Mouse (Mus musculus) layer of hippocampus, postnatal 14 days (tissue): Measurements from ENCODE around the gene Wdr72. TPM values are rescaled to one million over a fixed set of nuclear protein-coding genes. Genes with fewer than 3 reads are reported as not detected.

ENCODE experiments used
- DNase-seq, 2 experiments: peaks; one replicate each; pipeline ENCODE4 v3.0.0; 2021 to 2022; ENCODE audit warnings: low spot score in 2 of 2, mixed read lengths in 1 of 2
- long read RNA-seq, 2 experiments: library from polyadenylated mRNA; stranded (forward); transcript quantifications; one replicate each; pipeline ENCODE4 v2.0.0; 2021
- total RNA-seq, 2 experiments: library from RNA; stranded (reverse); gene quantifications; 2 replicates each; pipeline ENCODE4 v1.2.3; 2021

Wdr72 gene
- total RNA-seq = under 1 TPM in 1 of 2 experiments, not detected in 1; 0.51 TPM
- long read RNA-seq, experiment 1 = 0 reads
- long read RNA-seq, experiment 2, partial matches to known transcripts = 0 of 1 reads
- long read RNA-seq, experiment 2, other reads (novel, unspliced or antisense) = 1 of 1 reads

DNA sequence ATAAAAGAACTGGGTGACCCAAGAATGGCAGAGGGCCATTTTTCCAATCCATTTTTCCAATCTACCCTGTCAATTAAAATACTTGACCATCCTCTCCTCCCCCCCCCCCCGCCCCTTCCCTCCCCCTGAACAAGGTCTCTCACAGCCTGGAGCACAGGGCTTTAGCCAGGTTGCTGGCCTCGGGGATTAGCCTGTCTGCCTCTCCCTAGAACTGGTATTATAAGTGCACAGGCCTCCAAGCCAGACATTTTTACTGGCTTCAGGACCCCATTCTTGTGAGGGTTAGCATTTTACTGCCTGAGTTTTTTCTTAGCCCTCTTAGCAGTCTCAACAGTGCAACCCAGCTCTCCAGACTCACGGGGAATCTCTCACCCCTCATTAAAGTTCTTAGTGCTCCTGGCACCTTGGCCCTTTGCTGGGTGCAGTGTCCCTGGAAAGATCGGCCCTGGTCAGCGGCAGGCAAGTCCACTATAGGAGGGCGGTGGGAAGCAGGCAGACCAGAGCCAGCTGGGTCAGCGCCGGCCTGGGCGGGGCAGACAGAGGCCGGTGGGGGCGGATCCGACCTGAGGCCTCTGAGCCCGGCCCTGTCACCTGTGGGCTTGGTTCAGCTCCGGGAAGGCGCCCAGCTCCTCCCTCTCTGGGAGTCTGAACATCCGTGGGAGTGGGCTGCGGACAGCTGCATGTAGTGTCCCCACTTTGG, at the start of gene Wdr72:
Wdr72 (plus strand) TSS at position 596 of the 700 bp plus-strand sequence.
- no peak for DNase-seq

DNA sequence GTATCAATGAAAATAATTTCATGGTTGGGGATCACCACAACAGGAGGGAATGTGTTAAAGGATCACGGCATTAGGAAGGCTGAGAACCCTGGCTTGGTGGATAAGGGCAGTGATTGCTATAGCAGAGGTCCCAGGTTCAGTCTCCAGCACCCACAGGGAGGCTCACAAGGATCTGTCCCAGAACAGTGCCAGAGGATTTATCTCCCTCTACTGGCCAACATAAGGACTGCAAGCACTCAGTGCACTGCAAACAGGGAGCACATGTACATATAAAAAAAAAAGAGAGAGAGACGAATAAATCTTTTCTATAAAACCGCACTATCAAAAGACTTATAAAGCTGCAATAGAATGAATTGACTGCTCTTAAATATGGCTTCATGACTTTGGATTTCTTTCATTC, 43.9 kb upstream of the Wdr72 start:
- DNase-seq = peak in 1 of 2 experiments; percentile 10

DNA sequence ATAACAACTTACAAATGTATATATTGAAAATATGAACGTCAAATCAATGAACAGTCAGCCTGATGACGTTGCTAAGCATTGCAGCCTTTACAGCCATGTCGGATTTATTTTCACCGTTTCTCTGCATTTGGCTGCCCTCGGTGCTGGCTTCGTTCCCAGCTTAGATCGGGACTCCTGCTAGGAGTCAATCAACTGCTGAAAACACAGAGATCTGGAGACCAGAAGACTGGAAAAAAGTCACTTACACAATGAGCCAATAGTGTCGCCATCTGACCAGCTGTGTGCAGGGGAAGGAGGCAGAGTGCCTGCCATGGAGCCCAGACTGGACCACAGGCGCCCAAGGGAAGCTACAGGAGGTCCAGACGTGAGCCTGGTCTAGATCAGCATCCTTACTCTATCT, 43.4 kb upstream of the Wdr72 start:
- no peak for DNase-seq

DNA sequence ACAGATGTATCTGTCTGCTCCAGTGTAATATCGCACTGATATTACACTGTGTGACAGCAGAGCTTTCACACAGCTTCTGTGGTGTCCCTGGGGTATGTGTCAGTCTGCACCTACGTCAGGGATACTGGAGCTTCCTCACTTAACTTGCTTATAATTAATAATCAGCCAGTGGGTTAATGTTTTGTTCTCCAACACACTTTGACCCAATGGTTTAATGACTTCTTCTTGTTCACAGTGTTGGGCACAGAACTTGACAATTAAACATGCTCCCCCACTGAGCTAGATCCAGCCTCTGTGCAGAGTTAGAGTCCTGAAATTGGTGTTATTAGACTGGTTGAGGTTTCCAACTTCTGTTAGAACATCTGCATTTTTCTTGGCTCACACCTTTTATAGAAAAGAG, 34.2 kb upstream of the Wdr72 start:
- DNase-seq = no peak

DNA sequence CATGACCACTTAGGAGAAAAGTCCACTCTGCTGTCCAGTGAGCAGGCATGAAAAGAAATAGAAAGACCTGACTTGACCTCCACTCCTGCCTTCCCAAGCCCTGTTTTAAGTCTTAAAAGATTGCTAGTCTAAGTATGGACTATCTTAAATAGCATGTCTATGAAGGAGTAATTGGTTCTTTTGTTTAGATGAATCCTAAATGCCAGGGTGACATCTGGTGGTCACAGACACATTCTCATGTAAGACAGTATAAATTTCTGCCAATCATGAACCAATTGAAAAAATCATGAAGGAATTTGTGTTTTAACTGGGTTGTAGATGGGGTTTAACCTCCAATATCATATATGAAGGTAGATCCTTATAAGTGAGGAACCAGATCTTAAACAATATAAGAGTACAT, 31.7 kb upstream of the Wdr72 start:
- peak in 1 of 2 experiments; percentile 24 for DNase-seq

DNA sequence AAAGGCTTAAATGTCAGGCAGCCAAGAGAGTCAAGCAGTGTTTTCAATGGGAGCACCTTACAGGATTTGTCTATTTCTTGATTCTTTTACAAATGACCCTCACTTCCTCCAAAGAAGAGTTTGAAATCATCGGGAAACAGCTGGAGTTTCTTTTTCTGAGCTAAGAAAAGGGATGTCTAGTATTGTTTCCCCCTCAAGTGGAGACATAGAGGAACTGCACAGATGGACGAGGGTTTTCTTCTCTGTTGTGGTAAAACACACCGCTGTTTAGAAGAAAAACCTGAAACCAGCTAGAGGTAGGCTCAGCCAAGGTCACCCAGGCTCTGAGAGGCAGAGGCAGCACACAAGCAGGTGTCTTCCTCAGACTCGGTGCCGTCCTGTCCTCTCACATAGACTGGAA, 29.9 kb upstream of the Wdr72 start:
- DNase-seq = no peak

DNA sequence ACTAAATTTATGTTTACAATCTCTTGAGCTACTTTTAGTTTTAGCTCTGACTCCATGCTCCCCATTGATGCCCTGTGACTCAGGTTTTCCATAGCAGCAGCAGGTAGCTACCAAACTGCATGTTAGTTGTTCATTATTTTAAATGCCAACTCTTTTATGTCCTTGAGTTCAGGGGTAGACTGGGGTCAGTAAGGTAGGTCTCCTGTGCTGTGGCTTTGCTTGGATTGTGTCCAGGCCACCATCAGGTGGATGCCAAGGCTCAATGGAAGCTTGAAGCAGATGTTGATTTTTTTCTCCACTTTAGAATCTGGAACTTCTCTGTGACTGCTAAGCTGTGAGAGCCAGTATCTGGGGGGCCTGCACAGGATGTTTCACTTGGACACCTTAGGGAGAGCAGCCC, 8.6 kb upstream of the Wdr72 start:
- no peak for DNase-seq

DNA sequence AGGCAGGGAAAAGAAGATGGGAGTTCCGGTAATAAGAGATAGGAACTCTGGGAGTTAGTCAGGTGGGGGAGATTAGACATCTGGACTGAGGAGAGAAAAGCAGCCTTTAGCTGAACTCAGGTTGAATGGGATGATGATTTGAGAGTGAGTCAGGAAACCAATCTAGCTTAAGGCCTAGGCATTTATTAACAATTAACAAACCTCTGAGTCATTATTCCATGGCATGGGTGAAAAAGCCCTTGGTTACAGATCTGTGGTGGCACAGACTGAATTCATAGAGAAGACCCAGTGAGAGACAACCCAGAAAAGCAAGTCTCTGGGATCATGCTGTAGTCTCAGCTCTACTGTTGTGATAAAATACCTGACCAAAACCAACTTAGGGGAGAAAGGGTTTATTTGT, 7.5 kb upstream of the Wdr72 start:
- DNase-seq = no peak

DNA sequence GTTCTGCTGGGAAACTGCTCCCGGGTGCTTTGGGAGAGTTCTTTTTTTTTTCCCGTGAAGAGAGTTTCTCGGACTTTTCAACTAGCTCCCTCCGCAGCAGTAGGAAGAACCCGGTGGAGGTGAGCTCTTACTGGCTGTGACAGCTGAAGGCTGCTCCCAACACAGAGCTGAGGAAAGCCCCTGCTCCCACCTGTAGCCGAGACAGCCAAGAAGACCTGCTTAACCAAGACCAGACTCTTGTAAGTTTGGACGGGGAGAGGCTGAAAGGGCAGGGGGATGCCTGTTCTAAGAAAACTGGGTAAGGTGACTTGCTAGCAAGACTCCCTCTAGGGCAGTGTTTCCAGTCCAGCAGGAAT, 283 bp downstream of the Wdr72 start:
- no peak for DNase-seq

DNA sequence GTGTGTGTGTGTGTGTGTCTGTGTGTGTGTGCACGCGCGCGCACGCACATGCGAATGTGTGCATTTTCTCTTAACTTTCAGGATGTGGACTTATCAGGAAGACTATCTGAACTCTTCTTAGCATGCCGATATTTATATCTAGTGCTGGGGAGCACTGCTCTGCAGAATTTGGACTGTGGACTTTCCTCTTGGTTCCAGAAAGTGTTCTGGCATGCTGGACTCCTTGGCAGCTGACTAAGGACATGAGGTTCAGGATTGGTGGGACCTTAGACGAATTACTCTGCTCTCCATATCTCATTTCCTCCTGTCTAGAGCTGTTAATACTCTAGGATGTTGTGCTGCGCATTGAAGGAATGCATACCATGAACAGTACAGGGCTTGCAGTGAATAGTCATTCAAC, 2.4 kb downstream of the Wdr72 start:
- no peak for DNase-seq

DNA sequence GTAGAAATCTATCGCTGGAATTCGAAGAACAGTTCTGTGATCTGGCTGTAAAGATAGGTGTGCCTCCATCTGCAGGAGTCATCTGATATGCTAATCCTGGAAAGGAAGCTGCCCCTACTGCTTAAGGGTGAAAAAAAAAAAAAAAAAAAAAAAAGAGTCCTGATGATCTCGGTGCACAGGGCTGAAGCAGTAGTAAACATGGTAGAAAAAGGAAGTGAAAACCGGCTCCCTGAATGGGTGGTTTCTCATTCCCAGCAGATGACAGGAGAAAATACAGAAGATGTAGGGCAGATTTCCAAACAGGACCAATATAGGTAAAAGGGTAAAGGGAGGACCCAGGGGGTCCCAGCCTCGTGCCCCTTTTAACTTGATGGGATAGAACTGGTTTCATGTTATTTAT, 16.1 kb downstream of the Wdr72 start:
- DNase-seq = no peak

DNA sequence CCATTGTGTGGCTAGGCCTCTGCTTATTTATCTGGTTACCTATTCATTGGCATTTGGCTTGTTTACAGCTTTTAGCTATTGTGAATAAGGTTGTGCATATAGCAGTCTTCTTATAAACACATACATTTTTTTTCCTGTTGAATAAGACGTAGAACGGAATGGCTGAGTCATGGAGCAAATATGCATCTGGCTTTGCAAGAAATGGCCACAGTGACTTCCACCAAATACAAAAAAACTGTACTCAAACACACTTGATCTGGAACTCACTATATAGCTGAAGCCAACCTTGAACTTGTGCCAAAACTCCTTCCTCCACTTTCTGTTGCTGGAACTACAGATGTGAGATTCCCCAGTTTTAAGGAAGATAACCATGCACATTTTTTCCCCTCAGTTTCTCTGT, 23.9 kb downstream of the Wdr72 start:
- no peak for DNase-seq

DNA sequence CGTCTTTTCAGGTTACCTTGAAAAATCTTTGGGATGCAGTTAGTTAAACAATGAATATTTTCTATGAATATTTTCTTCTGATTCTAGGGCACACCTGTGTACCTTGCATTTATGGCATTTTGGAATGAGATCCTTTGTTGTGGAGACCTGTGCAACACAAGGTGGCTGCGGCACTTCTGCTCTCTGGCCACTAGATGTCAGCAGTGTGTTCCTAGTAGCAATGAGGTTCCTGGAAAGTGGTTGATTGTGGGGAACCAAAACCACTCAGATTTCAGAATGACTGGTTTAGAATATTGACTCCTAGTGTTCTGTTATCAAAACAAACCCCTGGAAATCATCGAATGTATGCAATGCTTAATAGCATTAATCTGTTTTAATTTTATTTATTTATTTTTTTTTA, 31.7 kb downstream of the Wdr72 start:
- DNase-seq = peak; percentile 71 to 82

DNA sequence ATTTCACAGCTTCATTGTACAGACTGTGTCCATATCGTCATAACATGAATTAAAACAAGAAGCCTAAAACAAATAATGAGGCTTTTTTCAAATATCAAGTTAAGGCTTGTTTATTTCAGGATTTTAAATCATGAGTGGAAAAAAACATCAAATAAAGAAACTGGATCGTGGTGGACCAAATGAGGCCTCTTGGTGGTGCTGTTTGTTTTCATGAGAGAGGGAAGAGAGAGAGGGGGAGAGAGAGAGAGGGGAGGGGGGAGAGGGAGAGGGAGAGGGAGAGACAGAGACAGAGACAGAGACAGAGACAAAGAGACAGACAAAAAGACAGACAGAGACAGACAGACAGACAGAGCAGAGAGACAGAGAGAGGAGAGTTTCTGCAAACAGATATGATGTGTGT, 32.5 kb downstream of the Wdr72 start:
- DNase-seq = no peak

DNA sequence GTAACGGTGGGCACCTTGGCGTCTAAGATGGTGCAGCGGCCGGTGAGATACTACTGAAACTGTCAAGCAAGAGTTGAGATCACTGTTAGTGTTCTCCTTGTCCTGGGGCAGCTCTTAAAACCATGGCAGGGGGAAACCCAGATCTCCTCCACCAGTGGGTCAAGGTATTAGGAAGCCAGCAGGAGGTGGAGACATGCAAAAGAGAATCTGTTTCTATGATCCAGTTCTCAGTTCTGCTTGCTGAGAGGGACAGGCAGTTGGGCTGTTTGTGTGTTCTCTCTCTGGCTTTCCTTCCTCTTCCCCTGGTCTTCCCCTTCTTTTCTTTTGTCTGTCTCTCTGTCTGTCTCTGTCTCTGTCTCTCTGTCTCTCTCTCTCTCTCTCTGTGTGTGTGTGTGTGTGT, 35.0 kb downstream of the Wdr72 start:
- no peak for DNase-seq

DNA sequence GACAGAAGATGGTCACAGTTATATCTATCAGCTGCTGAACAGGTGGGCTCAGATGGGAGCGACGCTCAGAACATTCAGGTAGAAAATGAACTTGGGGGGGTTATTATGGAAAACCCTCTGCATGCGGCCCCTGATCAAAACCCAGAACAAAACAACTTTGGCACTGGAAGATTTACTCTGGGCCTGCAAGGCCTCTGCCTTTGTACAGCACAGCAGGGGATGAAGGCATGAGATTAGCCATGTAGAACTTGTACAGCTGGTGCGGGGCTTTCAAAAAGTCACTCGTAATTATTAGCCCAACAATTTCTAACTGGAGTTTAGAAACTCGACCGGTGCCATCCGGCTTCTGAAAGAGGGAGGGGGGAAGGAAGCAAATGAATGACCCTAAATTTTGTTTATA, 38.1 kb downstream of the Wdr72 start:
- DNase-seq = no peak

DNA sequence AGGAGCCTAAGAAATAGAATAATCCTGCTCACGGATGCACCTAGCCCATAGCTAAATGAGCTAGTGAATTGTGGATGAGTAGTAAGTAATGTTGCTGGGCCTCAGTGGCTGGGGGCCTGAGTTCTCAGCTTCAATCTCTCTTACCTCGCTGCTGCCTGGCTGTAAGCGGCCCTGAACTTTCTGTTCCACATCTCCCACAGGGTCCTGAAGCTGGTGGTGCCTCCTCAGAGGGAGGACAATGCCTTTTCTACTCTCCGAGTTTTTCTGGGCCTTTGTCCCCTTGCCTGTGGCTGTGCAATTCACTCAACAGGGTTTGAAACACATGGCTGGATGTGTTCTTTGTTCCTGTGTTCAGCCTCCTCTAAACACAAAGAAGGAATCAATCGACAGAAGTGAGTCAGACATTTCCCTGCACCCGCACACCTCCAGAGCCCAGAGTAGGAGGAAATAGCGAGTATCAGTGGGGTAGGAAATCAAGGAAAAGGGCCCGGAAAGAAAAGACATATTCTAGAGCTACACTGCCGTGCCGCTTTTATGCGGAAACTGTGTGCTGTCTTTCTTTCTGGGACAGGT, 50.3 kb downstream of the Wdr72 start:
- DNase-seq = no peak

DNA sequence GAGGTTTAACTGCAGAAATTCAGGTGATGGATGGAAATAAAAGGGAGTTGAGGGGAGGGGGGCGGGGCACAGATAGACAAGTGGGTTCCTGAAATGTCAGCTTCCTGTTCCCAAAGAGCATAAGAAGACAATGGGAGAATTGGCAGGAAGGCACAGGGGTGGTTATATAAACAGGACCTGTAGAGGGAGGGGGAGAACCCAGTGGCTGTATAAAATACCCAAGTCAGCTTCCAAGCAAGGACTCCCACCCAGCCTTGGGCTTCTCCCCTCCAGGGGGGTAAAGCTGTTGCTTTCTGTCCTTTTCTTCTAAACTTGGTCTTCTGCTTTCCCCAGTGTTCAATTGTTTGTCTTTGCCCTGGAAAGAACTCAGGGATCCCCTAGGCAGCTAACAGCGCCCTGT, 55.5 kb downstream of the Wdr72 start:
- no peak for DNase-seq

DNA sequence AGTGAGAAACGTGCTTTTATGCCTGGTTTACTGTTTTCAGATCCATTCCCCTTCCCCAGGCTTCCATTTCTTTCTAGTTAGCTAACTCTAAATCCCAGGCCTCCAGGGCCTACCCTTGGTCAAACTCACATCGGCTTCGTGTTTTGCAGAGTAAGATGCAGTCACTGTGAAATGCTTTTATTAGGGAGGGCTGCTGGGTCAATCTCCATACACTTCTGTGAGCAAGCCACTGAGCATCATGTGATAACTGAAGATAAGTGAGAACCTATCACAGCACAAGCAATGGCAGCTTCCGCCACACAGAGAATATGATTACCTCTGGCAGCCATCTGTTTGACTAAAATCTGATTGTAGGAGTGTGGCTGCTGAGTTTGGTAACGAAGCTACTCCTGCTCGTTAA, 59.7 kb downstream of the Wdr72 start:
- DNase-seq = no peak

DNA sequence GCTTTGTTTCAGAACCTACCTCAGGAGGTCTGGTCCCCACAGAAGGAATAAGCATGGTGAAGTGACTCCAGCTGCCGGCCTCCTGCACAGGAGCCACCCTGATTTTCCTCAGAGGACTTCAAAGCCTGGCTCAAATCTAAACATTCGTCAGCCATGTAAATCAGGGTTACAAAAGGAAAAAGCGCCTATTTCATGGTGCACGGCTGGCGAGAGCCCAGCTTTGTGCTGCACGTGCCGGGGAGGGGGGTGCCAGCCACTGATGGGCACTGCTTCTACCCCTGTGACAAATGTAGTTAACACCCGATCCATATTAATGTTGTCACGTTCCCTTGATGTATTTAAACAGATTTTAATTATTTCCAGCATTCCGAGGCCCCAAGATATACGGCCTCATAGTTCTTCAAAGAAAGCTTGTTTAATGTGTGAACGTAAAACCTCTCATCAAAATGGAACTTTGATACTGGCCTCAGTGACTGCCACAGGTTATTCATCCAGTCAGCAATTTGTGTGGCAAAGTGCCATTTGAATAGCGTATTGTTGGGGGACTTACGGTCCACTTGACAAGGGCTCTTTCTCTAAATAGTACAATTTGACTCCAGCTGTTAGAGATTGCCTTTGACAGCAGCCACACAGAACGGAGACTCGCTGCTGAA, 76.7 kb downstream of the Wdr72 start:
- no peak for DNase-seq

DNA sequence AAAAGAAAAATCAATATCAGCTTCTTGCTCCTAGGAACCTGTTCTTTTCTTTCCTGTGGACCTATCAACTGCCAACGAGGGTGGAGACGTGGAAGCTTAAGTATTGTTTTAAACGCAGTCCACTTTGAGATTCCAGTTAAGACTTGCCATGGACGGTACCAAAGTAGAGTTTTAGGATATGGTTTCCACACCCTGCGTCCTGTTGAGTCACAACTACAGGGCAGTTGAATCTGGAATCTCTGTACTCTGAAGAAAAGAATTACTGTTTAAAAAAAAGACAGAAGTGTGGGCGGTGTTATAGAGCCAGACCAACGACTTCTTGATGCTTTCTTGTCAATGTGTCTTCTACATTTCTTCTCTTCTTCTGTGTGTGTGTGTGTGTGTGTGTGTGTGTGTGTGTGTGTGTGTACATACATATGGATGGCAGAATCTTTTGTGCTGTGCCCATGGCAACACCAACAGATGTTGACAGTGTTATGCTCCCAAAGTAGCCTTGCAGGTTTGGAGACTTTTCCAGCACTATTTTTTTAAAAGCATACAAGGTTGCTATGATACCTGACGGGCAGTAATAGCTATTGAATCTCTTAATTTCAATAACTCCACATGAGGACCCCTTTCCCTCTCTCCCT, 77.4 kb downstream of the Wdr72 start:
- DNase-seq = no peak

DNA sequence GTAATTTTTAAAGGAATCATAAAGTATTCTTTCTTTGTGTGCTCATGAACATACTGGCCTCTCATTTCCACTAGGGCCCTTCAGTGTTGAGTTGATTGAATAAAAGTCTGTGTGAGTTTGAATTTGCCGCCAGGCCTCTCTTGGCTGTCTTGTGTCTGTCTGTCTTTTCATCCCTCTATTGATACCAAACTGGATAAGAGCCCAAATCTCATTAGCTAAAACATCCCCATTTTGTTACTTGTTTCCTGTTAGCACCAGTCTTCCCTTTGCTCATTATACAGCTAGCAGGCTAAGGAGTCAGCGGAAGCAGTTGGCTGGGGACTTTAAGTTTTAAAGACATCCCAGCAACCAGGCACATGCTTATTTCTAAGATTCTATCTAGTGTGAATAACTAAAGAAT, 84.7 kb downstream of the Wdr72 start:
- DNase-seq = peak in 1 of 2 experiments; percentile 13
